Mouse (Mus musculus) induced T-regulatory cell, adult 2 months (primary cell): ENCODE data around the gene Rnaset2b.
"Not testable (repeated sequence)": the region's sequence is repeated elsewhere in the genome, so short reads cannot be mapped to it uniquely, and the experiment has no call there.

Source experiments
- DNase-seq: peaks from one replicate; pipeline ENCODE4 v3.0.0-alpha.2; 2012; ENCODE audit warnings: low read depth

Rnaset2b gene

DNA sequence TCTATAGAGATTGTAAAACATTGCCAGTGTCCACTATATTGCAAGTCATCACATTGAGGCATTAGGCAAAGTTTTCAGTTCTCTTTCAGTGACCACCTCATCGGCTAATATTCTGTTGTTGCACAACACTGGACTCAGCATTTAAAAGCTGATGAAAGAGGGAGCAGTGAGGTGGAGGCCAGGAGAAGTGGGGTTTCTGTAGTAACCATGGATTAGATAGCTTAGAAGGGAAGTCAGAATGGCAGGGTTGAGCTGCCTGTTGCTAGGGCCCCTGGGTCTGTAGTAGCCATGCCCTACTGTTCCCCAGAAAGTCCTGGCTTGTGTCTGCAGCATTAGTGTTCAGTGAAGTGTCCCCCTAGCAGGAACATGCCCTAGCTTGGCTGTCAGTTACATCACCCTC is 15.7 kb downstream of the Rnaset2b start:
- not testable (repeated sequence) for DNase-seq

- DNase-seq = not testable (repeated sequence)
Measured at GRCm38 (mm10) chr17:6995504-6995903, 25.1 kb downstream of the Rnaset2b start.

DNA sequence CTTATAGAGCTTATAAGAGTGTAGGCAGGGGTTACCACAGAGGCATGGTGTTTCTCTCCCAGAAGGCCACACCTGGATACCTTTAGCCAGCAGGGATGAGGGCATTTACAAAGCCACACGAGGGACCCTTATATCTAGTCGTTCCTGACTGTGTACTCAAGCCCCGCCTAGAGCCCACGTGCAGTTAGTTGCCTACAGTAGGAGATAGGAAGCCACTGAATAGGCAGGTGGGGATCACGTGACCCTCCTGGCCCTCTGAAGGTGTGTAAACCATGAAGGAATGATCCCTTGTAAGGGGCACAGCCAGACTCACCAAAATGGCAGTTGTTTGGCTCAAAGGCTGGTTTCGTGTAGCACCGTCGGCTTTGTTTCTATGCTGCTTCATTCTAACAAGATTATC is 26.4 kb downstream of the Rnaset2b start:
- DNase-seq = not testable (repeated sequence)

DNA sequence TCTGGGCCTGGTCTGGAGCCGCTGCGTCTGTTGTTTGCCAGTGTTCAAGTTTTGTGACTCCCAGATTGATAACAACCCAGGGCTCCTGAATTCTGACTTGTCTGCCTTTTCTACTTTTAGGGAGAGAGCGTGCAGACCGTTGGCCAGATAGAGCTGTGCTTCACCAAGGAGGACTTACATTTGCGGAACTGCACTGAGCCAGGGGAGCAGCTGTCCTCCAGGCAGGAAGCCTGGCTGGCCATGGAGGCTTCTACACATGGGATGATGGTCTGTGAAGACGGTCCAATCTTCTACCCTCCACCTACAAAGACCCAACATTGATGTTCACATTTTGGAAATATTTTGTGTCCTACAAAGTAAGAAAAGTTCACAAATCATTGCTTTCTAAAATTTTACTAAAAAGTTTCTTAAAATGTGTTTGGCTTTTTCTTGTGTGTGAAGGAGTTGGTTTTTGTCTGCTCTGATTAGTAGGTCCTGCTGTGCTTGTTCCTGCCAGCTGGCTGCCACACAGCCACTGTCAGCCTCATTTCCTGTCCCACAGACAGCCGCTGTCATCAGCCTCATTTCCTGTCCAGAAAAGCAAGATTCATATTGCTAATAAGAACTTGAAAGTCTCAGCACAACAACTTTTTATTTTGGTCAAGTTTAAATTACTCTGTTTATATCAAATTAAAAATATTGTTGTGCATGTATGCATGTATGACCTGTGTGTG is 27.5 kb downstream of the Rnaset2b start:
- not testable (repeated sequence) for DNase-seq

DNA sequence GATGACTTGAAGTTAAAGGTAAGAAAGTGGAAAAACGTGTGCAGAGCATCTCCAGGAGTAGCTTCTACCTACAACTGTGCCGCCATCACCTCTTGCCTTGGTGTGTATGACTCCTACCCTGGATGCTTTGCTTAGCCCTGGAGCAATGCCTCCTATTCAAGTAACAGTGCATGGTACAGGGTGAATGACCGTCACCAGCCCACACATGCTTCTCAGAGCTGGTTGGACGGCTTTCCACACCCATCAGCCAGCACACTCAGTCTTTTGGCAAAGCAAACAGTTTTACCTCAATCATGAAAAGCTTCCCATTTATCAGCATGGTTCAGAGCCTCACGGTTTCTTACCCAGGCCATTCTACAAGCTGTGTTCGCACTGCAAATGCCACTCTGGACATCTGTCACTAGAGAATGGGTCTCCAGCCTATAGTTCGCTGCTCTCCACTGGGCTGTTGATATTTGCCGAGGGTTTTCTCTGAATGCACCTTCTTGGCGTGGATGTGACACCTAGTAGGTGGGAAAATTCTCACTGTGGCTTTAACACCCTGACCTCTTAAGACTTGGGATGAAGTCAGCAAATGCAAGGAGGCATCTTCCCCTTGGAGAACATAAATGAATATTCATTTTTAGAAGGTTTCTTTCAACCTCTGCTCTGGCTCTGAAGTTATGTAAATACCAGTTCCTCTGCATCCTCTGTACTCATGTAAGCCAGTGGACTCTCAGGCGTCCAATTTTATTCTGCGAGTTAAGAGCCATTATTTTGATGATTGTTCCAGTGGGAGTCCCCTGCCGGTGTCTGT is 31.6 kb downstream of the Rnaset2b start:
- DNase-seq = not testable (repeated sequence)

DNA sequence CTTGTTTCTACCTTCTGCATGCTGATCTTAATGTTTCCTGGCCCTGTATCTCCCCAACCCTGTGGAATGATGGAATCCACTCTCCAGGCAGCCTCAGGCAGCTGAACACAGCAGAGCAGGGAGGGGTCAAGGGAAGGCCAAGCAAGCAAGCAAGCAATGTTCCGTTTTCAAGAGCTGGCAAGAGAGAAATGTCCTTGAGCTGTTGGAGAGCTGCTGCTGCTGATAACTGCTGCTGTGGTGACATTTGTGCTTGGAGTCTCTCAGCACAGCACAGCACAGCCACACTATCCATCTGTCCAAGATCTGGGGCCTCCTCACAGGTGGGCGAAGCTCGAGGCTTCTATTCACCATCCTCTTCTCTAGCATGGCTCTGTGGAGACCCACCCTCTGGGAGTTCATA is 33.0 kb downstream of the Rnaset2b start:
- DNase-seq = not testable (repeated sequence)

GRCm38 (mm10) chr17:7005646-7006045 is 35.2 kb downstream of the Rnaset2b start:
- DNase-seq = not testable (repeated sequence)

GRCm38 (mm10) chr17:7008885-7009284 is 38.5 kb downstream of the Rnaset2b start:
- not testable (repeated sequence) for DNase-seq

DNA sequence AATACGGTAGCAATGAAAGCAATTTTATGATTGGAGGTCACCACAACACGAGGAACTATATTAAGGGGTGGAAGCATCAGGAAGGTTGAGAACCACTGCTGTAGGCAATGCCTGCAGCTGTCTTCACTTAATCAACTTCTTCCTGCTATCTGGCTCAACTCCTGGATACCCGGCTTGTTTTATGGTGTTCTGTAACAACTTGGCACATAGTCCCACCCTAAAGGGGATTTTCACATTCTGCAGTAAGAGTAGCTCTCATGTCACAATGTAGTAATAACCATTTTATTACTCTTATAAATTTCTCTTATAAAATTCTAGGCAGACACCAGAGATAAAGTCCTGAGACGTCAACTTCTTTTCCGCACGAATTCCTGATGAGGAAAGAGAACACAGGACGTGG is 39.0 kb downstream of the Rnaset2b start:
- not testable (repeated sequence) for DNase-seq

DNA sequence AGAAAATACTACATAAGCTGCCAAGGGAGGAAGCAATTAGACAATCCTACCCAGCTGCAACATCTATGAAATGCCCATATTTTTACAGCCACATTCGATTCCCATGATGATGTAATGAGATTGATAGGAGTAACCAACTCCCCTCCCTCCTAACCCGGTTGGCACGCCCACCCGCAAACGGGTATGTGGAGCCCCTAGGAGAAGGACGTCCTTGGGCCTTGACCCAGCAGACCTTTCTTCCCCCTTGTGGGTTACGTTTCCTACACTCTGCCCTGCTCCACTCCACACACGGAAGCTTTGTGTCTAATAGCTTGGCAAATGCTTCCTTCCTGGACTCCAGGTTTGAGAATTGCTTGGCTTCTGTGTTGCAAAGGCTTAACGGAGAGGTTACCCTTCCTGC is 39.5 kb downstream of the Rnaset2b start:
- not testable (repeated sequence) for DNase-seq

DNA sequence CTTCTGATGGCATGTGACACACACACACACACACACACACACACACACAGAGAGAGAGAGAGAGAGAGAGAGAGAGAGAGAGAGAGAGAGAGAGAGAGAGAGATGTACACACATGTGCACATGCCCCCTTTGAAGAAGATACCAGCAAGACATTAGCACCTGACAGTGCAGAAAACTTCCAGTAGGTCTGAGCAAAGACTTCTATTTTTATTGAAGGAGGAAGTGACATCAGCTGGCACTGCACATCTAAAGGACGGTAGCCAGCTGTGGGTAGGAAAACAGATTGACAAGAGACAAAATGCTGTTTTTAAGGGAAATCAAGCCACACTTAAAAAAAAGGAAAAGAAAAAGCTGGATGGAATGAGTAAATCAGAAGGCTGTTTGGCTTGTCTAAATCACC is 43.8 kb downstream of the Rnaset2b start:
- not testable (repeated sequence) for DNase-seq

GRCm38 (mm10) chr17:7025257-7025656 is 54.8 kb downstream of the Rnaset2b start, which contains the start of gene Gm1604a:
Gene Gm1604a (plus strand): TSS chr17:7025568.
- DNase-seq = not testable (repeated sequence)

DNA sequence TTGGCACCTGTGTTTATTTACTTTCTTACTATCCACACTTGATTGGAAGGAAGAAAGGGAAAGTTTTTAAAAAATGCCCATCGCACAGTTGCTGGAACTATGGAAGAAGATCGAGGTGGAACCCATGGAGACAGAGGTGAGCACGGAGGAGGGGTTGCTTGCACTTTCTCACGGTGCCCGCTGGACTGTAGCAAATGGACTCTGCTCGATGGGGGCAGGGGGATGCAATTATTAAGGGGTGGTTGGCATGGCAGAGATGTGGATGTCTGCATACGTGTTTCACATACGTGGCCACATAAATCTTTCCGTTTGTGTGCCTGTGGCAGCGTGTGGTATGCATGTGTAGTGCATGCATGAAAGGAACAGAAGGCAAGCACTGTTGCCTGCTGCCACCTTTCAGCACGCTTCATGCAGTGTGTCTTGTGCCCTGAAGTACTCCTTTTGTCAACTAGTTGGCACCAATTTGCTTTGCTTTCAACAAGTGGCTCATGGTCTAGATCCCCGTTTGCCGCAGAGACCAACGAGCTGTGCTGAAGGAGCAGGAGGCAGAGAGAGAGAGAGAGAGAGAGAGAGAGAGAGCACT is 55.4 kb downstream of the Rnaset2b start:
- not testable (repeated sequence) for DNase-seq

DNA sequence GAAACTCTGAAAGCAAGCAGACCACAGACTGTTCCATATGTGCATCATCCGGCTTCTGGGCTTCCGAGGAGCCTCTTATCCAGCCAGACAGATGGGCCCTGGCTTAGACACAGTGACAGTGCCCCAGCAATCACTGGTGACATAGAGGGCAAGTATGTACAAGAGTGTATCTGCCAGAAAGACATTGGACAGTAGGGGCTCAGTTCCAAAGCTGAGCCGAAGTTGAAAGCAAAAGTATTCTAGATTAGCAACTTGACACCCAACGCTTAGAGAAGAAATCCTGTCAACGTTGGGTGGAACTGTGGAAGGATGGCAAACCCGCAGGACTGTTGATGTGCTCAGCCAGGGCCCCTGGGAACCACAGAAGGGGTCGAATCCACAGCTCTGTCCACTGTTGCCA is 59.8 kb downstream of the Rnaset2b start:
- not testable (repeated sequence) for DNase-seq

GRCm38 (mm10) chr17:7030622-7031174 is 60.3 kb downstream of the Rnaset2b start:
- DNase-seq = not testable (repeated sequence)

DNA sequence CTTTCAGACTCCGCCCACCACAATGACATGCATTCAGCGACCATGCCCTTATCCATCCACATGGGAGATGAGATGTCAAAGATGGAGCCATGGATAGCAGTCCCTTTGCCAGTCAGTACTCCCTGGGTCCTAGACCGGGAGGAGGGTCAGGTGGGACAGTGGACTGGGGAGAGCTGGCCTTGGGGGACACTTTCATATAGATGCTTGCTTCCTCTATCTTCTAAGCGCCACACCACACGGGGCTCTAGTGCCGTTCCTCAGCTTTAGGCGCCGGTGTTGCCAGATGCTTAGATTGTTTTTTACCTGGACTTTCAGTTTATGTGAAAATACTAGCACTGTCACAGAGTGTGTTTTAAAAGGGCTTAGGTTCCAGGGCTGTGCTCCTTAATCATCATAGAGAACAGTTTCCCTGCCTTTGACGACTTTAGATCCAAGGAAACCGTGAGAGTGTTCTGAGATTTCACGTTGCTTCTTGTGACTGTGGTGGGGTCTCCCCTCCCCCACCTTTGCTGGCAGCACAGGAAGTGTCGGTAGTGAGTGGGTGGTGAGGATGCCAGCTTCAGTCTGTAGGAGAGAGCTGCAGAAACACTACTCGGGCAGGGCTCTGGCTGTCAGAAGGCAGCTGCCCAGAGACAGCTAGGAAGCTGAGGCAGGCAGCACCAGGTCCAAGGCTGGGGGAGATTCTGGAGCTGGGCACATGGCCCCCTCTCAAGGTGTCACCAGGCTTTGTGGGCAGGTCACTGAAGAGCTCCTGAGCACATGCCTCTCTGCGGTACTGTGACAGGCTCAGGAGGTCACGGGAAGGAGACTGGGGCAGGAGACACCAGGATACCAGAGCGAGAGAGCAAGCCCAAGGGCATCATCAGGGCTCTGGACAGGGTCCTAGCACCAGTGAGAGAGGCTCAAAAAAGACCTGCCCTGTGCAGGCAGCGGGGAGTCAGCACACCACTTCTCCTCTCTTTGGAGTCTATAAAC is 63.0 kb downstream of the Rnaset2b start:
- not testable (repeated sequence) for DNase-seq
